Mouse (Mus musculus) hindbrain, embryonic 15.5 days (tissue): Measurements from ENCODE around the gene Dcakd. TPM values are rescaled to one million over a fixed set of nuclear protein-coding genes. Genes with fewer than 3 reads are reported as not detected.

Experiments
- ATAC-seq: fragments of 200-750 bp; cut with Nextera tagmentation; 2 replicates; pipeline ENCODE4 v1.8.0; 2017; ENCODE audit warnings: low read depth, moderate number of reproducible peaks, moderate TSS enrichment; ENCODE audit not compliant: low FRiP score
- H3K27ac ChIP-seq: fragments of 300-500 bp; sonication (generic); replicated peaks from 2 replicates; pipeline ENCODE4 v1.5.1; 2015; ENCODE audit warnings: mild to moderate bottlenecking, inconsistent platforms
- H3K27me3 ChIP-seq: fragments of 300-500 bp; sonication (generic); 2 replicates; pipeline ENCODE4 v1.6.1; 2015; ENCODE audit warnings: control low read depth, inconsistent platforms
- H3K36me3 ChIP-seq: fragments of 300-500 bp; sonication (generic); 2 replicates; pipeline ENCODE4 v1.6.1; 2015; ENCODE audit warnings: control low read depth, inconsistent platforms
- H3K4me1 ChIP-seq: fragments of 300-500 bp; sonication (generic); replicated peaks from 2 replicates; pipeline ENCODE4 v1.6.1; 2015; ENCODE audit warnings: control low read depth, inconsistent platforms
- H3K4me2 ChIP-seq: fragments of 300-500 bp; sonication (generic); 2 replicates; pipeline ENCODE4 v1.6.1; 2015; ENCODE audit warnings: moderate library complexity, mild to moderate bottlenecking, inconsistent platforms
- H3K4me3 ChIP-seq: fragments of 300-500 bp; sonication (generic); 2 replicates; pipeline ENCODE4 v1.5.1; 2015; ENCODE audit warnings: mild to moderate bottlenecking, inconsistent platforms
- H3K9ac ChIP-seq: fragments of 300-500 bp; sonication (generic); 2 replicates; pipeline ENCODE4 v1.6.1; 2015; ENCODE audit warnings: inconsistent platforms
- H3K9me3 ChIP-seq: fragments of 300-500 bp; sonication (generic); 2 replicates; pipeline ENCODE4 v1.6.1; 2016; ENCODE audit warnings: control low read depth, inconsistent platforms
- WGBS: fragments of 180-500 bp; shearing (Covaris S2); methylation state at CpG from one replicate; pipeline ENCODE4 v1.1.7; 2015; 5-methylcytosine and 5-hydroxymethylcytosine counted together
- polyA plus RNA-seq: library from polyadenylated mRNA; unstranded; fragments of >200 nt; fragmentation: Nextera tagmentation; extraction: Ambion mirVana; gene quantifications from 2 replicates; pipeline ENCODE4 v1.2.1, GENCODE M21; 2015

The Dcakd gene
- 152 and 194 TPM in 2 replicates for polyA plus RNA-seq

DNA sequence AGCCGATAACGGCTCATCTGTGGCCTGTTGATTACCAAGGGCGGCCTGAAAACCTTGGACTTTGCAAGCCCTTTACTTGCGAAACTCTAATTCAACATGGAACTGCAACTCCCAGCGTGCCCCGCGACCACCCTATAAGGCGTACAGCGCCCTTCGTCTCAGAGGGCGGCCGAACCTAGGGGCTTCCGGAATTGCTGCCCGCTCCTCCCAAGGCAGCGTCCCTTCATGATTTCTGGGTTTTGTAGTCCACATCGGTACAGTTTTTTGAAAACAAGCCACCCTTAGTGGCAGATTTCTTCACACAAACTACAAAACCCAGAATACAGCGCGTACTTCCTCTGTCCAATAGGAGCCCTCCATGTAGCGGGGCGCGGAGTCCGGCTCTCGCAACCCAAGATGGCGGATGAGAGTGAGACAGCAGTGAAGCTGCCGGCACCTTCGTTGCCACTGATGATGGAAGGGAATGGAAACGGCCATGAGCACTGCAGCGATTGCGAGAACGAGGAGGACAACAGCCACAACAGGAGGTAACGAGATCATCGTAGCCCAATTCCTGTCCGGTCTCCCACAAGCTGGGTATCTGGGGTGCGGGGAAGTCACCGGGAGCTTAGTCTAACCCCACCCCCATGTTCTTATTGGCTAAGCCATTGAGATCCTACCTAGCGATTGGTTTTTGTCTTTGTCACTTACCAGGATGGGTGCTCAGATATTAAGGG lies at the start of gene Dcakd, which contains the start of gene Nmt1:
Gene Dcakd (minus strand): TSS at position 158 of the 716 bp plus-strand sequence.
Gene Nmt1 (plus strand): TSS at position 15 of the 716 bp plus-strand sequence.
- peak; percentile 99 for ATAC-seq
- H3K9me3 ChIP-seq, result no peaks in the 10 kb centered on the region
- under 1% methylated on average over 36 of the region's 36 CpGs for WGBS

GRCm38 (mm10) chr11:103076581-103076980 lies 48.4 kb upstream of the Dcakd start:
- no peak overlapping the region for H3K4me3 ChIP-seq
- no peak overlapping the region for H3K4me2 ChIP-seq
- H3K36me3 ChIP-seq, result no peaks in the 10 kb centered on the region
- peaks cover 10% of the 10 kb centered on the region for H3K4me1 ChIP-seq
- no peak overlapping the region for H3K27ac ChIP-seq
- no peaks in the 10 kb centered on the region for H3K9me3 ChIP-seq
- peaks cover 16% of the 10 kb centered on the region for H3K27me3 ChIP-seq
- no peak for ATAC-seq
- no peak overlapping the region for H3K9ac ChIP-seq
- 87% methylated on average over 8 of the region's 8 CpGs for WGBS

More for the DNA sequence above, at the start of gene Dcakd, which contains the start of gene Nmt1:
- Histone ChIP-seq H3K27me3 (no peaks in the 10 kb centered on the region), H3K36me3 (no peaks in the 10 kb centered on the region; the same call in 1 of the 2 replicates), H3K9ac (peak within 1 kb of the TSS; percentile 71), H3K4me2 (peak within 1 kb of the TSS; percentile 77), H3K4me1 (peaks cover 34% of the 10 kb centered on the region), H3K27ac (peak within 1 kb of the TSS; percentile 91), H3K4me3 (peak within 1 kb of the TSS; percentile 85)

GRCm38 (mm10) chr11:103076010-103076409 lies 47.9 kb upstream of the Dcakd start:
- Histone ChIP-seq H3K27ac (no peak overlapping the region), H3K4me2 (no peak overlapping the region), H3K27me3 (peaks cover 11% of the 10 kb centered on the region; the same call in 1 of the 2 replicates), H3K4me1 (peaks cover 10% of the 10 kb centered on the region), H3K9me3 (no peaks in the 10 kb centered on the region), H3K9ac (no peak overlapping the region), H3K4me3 (no peak overlapping the region), H3K36me3 (no peaks in the 10 kb centered on the region)
- 95% methylated on average over 7 of the region's 7 CpGs for WGBS
- ATAC-seq, result no peak

DNA sequence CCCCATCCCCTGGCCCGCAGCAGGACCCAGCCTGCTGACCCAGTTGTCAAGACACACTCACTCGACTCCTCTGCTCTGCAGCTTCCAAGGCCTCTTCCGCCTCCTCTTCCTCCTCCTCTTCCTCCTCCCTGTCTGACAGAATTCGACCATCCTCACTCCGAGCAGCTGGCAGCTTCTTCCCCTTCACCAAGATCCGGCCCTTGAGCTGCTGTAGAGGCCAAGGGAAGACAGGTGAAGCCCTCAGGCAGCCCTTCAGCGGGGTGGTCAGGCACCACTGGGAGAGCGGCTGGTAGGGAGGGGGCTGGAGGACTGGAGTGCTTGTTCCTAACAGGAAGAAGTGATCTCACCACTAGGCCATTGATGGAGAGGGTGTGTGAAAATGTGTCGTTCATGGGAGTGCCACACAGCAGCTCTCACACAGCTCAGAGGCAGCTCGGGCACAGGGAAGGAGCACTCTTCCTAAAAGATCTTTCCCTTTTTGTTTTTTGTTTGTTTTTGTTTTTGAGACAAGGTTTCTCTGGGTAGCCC lies 46.7 kb upstream of the Dcakd start:
- H3K4me3 ChIP-seq, result no peak overlapping the region
- H3K27me3 ChIP-seq, result peaks cover 4% of the 10 kb centered on the region; the same call in 1 of the 2 replicates
- WGBS, result 33% methylated on average over 10 of the region's 10 CpGs
- H3K4me1 ChIP-seq, result no peaks in the 10 kb centered on the region
- H3K9me3 ChIP-seq, result no peaks in the 10 kb centered on the region
- no peak overlapping the region for H3K27ac ChIP-seq
- no peak overlapping the region for H3K4me2 ChIP-seq
- H3K9ac ChIP-seq, result no peak overlapping the region
- H3K36me3 ChIP-seq, result peaks cover 2% of the 10 kb centered on the region; the same call in 1 of the 2 replicates
- ATAC-seq, result no peak

GRCm38 (mm10) chr11:103074121-103074650 lies 46.1 kb upstream of the Dcakd start:
- no peak for ATAC-seq
- WGBS, result 71% methylated on average over 10 of the region's 10 CpGs
- no peak overlapping the region for H3K27ac ChIP-seq

GRCm38 (mm10) chr11:103073671-103074070 lies 45.5 kb upstream of the Dcakd start:
- Histone ChIP-seq H3K4me3 (no peak overlapping the region), H3K27ac (no peak overlapping the region), H3K27me3 (no peaks in the 10 kb centered on the region), H3K4me1 (no peaks in the 10 kb centered on the region), H3K9ac (no peak overlapping the region), H3K4me2 (no peak overlapping the region), H3K9me3 (no peaks in the 10 kb centered on the region), H3K36me3 (peaks cover 12% of the 10 kb centered on the region)
- ATAC-seq, result no peak
- 85% methylated on average over 7 of the region's 7 CpGs for WGBS

More at GRCm38 (mm10) chr11:103074121-103074650, 46.1 kb upstream of the Dcakd start:
- Histone ChIP-seq H3K36me3 (peaks cover 7% of the 10 kb centered on the region), H3K4me2 (no peak overlapping the region), H3K9me3 (no peaks in the 10 kb centered on the region), H3K4me1 (no peaks in the 10 kb centered on the region), H3K9ac (no peak overlapping the region), H3K27me3 (peaks cover 4% of the 10 kb centered on the region; the same call in 1 of the 2 replicates), H3K4me3 (no peak overlapping the region)

DNA sequence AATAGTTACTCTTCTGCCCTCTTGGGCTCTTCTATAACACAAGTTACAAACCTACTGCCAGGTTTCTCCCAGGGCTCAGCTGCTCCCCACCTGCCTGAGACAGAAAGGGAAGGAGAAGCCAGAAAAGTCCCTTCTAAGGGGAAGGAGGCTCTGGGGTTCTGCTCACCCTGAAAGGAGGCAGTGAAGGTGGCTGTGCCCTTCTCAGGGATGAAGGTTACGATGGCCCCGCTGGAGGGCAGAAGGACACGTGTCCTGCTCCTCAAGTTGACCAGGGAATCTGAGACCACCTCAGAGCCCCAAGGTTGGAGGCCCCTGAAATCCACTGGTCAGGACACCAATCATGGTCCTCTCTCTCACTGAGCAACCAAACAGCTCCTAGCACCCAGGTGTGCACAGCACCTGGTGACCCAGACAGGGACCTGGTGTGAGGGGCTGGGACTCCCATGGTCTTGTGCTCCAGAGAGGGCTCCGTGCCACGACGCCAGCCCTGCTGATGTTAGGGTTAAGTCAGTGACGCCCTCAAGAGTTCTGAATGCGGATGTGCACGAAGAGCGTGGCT lies 42.3 kb upstream of the Dcakd start:
- Histone ChIP-seq H3K36me3 (peaks cover 37% of the 10 kb centered on the region), H3K9ac (no peak overlapping the region), H3K4me1 (no peaks in the 10 kb centered on the region), H3K4me2 (no peak overlapping the region), H3K27ac (no peak overlapping the region), H3K9me3 (no peaks in the 10 kb centered on the region), H3K4me3 (no peak overlapping the region), H3K27me3 (no peaks in the 10 kb centered on the region)
- ATAC-seq, result no peak
- WGBS, result 98% methylated on average over 10 of the region's 10 CpGs

DNA sequence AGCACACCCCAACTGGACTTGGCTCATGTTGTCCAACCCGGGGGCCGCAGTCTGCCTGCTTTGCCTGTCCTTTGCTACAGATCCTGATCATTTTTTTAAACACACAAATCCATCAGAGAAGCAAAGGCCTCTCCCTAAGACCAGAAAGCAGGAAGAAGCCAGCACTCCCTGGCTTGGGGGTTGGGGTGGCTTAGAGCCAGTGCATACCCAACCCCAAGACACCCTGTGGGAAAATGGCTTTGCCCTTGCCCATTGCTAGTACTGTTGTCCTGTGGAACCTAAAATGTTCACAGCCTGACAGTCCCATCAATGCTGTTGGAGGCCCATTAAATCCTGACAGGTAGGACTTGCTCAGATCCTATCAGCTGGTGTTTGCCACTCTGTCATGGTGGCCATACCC lies 41.6 kb upstream of the Dcakd start:
- Histone ChIP-seq H3K27me3 (no peaks in the 10 kb centered on the region), H3K4me2 (no peak overlapping the region), H3K36me3 (peaks cover 42% of the 10 kb centered on the region), H3K9me3 (no peaks in the 10 kb centered on the region), H3K4me3 (no peak overlapping the region), H3K9ac (no peak overlapping the region), H3K4me1 (no peaks in the 10 kb centered on the region), H3K27ac (no peak overlapping the region)
- 95% methylated on average over 2 of the region's 2 CpGs for WGBS
- ATAC-seq, result no peak

DNA sequence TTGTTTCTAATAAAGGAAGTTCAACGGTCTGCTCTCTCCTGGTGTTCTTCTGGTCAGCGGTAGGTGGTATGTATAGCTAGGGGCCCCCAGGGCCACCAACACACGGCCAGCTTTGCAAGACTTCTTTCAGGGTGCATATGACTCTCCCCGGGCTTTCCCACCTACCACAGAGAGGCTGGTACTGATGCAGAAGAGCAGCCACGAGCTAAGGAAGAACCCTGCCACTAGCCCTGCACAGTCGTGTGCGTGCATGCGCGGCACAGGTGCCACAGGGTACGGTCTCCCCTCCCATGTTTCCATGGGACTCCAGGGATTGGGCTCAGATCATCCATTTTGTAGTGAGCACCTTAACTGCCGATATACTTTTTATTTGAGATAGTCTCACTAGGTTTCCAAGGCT lies 40.8 kb upstream of the Dcakd start:
- Histone ChIP-seq H3K4me1 (no peaks in the 10 kb centered on the region), H3K9ac (no peak overlapping the region), H3K4me3 (no peak overlapping the region), H3K27me3 (no peaks in the 10 kb centered on the region), H3K27ac (no peak overlapping the region), H3K9me3 (no peaks in the 10 kb centered on the region), H3K36me3 (peaks cover 51% of the 10 kb centered on the region), H3K4me2 (no peak overlapping the region)
- 91% methylated on average over 11 of the region's 11 CpGs for WGBS
- no peak for ATAC-seq

- H3K27me3 ChIP-seq, result no peaks in the 10 kb centered on the region
- 98% methylated on average over 4 of the region's 4 CpGs for WGBS
- ATAC-seq, result no peak
Observed at GRCm38 (mm10) chr11:103068272-103068671, 40.1 kb upstream of the Dcakd start.

DNA sequence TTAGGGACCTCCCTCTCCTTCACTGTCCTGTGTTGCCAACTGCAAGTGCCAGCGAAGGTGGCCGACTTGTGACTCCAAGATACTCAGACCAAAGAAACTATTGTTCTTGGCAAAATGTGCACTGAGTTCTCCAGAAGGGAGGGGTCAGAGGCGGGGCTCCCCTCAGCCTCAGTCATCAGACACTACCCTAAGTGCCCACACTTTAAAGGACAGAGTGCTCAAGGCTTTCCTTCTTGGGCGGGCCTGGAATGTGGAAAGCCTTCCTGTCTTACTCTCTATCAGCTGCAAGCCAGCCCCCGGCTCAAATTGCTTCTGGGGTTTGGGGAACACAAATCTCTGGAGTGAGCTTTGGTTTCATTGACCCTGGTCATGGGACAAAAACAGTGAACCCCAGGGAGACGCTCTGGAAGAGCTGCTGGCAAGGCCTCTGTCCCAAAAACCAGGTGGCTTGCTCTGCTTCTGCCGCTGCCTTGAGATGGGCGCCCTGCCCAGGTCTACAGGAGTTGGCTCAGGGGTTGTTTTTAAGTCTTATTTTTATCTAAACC lies 39.4 kb upstream of the Dcakd start:
- Histone ChIP-seq H3K27me3 (no peaks in the 10 kb centered on the region), H3K9ac (no peak overlapping the region), H3K36me3 (peaks cover 57% of the 10 kb centered on the region), H3K27ac (no peak overlapping the region), H3K4me1 (no peaks in the 10 kb centered on the region), H3K9me3 (no peaks in the 10 kb centered on the region), H3K4me2 (no peak overlapping the region), H3K4me3 (no peak overlapping the region)
- ATAC-seq, result no peak
- whole genome bisulfite sequencing, result 83% methylated on average over 8 of the region's 8 CpGs

More at GRCm38 (mm10) chr11:103068272-103068671, 40.1 kb upstream of the Dcakd start:
- Histone ChIP-seq H3K27ac (no peak overlapping the region), H3K9ac (no peak overlapping the region), H3K4me3 (no peak overlapping the region), H3K4me2 (no peak overlapping the region), H3K9me3 (no peaks in the 10 kb centered on the region), H3K4me1 (no peaks in the 10 kb centered on the region), H3K36me3 (peaks cover 54% of the 10 kb centered on the region)

DNA sequence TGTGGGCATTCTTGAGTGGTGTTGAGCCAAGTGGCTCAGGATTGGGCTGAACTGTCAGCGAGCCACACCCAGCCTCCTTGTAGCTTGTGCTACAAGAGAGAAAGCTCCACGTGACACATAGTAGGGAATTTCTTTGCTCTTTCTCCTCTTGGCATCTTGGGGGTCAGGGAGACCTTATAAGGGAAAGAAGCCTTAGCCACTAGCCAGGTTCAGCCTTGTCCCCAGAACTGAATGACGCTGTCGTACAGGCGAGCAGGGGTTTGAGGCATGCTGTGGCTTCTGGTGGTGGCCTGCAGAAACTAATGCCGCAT lies 38.9 kb upstream of the Dcakd start:
- H3K4me3 ChIP-seq, result no peak overlapping the region
- 94% methylated on average over 6 of the region's 6 CpGs for WGBS
- no peaks in the 10 kb centered on the region for H3K4me1 ChIP-seq
- H3K36me3 ChIP-seq, result peaks cover 61% of the 10 kb centered on the region
- H3K27ac ChIP-seq, result no peak overlapping the region
- no peak overlapping the region for H3K4me2 ChIP-seq
- no peak overlapping the region for H3K9ac ChIP-seq
- no peaks in the 10 kb centered on the region for H3K9me3 ChIP-seq
- no peaks in the 10 kb centered on the region for H3K27me3 ChIP-seq
- ATAC-seq, result no peak
